Mouse (Mus musculus) liver, embryonic 14.5 days (tissue): ENCODE results near the gene Odf3l1.

Experiments
- CTCF ChIP-seq: IDR thresholded peaks from 2 replicates; pipeline ENCODE4 v1.5.1; 2016; ENCODE audit warnings: antibody characterized with exemption, low read depth, control low read depth
- EP300 ChIP-seq: IDR thresholded peaks from 2 replicates; pipeline ENCODE4 v1.6.1; 2016; ENCODE audit warnings: antibody characterized with exemption, low read depth

DNA sequence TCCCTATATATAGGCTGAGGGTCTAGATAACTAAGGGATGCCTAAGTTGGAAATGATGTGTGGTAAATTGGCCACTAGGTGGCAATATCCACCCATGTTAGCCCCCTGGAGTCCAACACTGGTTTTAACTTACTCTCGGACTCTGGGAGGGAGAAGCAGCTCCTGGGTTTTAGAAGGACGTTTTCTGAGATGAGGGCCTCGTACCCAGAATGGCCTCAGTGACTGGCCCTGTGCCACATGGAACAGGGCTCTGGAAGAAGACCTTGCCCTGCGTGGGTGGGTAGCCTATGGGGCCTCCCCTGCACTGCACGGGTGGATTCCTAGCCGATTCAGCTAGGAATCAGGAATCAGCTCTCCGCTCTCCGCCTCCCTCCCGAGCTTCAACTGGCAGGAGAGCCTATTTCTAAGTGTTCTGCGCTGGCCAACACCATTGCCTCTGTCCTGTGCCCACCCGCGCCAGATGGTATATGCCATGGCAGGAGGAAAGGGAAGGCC is 27.1 kb upstream of the Odf3l1 start:
- peak; percentile 82 for TF ChIP-seq CTCF
- no peak for TF ChIP-seq EP300
